Mouse (Mus musculus) megakaryocyte, embryonic 14.5 days (primary cell): ENCODE results near the gene Mindy2. TPM values are rescaled to one million over a fixed set of nuclear protein-coding genes. Genes with fewer than 3 reads are reported as not detected.

Experiments used
- H3K27me3 ChIP-seq: replicated peaks from 2 replicates; pipeline ENCODE3; 2012; ENCODE audit warnings: inconsistent platforms
- H3K36me3 ChIP-seq: replicated peaks from 2 replicates; pipeline ENCODE3; 2012; ENCODE audit warnings: low read length, inconsistent platforms, mixed read lengths
- H3K4me1 ChIP-seq: 2 replicates; pipeline ENCODE4 v1.6.1; 2012; ENCODE audit warnings: inconsistent platforms
- H3K4me3 ChIP-seq: replicated peaks from 2 replicates; pipeline ENCODE3; 2012; ENCODE audit warnings: moderate library complexity, mild to moderate bottlenecking, inconsistent platforms
- H3K9me3 ChIP-seq: 2 replicates; pipeline ENCODE4 v1.6.1; 2012; ENCODE audit warnings: inconsistent platforms
- FLI1 ChIP-seq: IDR thresholded peaks from 2 replicates; pipeline ENCODE4 v1.6.1; 2012; ENCODE audit warnings: low read length, inconsistent platforms, mixed read lengths
- GATA1 ChIP-seq: IDR thresholded peaks from 3 replicates; pipeline ENCODE4 v1.6.1; 2012; ENCODE audit warnings: mixed read lengths, low read length, inconsistent platforms, borderline replicate concordance
- polyA plus RNA-seq: library from polyadenylated mRNA; stranded (reverse); fragments of >175 nt; gene quantifications from 2 replicates; pipeline ENCODE4 v1.2.3, GENCODE M21; 2012; ENCODE audit warnings: low replicate concordance; ENCODE audit not compliant: insufficient read depth

Mindy2 gene
- polyA plus RNA-seq: 7.9 and 16.7 TPM in 2 replicates

DNA sequence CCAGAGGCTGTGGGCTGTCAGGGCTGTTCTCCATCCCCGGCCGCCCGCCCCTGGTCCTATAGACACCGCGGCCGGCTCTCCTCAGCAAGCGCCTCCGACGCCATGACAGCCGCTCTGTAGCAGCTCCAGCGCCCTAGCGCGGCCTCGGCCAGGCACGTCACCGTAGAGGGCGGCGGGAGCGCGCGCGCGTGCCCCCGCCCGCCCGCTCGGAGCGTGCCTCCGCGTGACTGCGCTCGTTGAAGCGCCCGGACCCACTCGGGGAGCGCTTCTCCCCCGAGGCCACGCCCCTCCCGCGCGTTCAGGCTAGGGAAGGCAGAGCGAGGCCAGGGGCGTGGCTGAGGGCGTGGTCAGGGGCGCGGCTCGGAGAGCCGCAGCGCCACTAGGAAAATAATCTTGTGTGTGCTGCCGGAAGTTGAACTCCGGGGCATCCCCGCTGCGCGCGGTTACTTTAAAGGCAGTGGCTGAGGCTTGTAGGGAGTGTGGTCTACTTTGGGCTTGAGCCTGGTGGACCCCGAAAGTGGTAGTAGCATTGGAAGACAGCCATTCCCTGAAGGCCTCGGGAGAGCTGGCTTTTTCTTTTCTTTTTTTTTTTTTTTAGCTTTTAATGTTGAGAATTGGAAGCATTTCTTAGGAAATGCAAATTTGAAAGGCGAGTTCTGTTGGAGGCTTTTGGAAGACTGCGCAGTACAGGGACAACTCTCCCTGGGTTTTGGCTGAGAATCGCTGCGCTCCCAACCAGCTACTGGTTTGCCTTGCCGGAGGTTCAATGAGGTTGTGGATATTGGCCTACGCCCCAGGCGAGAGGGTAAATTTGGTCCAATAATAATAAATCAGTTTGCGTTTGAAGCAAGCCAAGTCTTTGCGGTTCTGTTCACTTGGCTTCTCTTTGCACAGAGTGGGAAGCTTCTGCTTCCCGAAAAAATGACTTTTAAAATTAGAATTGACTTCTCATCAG, at the start of gene Mindy2:
Gene Mindy2, minus strand, starts transcription at position 162 of the 955 bp plus-strand sequence.
- peaks cover 23% of the 10 kb centered on the region for H3K36me3 ChIP-seq
- H3K4me3 ChIP-seq: peak within 1 kb of the TSS; percentile 99
- no peaks in the 10 kb centered on the region for H3K9me3 ChIP-seq
- TF ChIP-seq GATA1 (no peak), FLI1 (0 out of 2 replicates have a peak, but pooled peaks have one; percentile 26)
- H3K27me3 ChIP-seq: no peaks in the 10 kb centered on the region
- peaks cover 36% of the 10 kb centered on the region for H3K4me1 ChIP-seq

DNA sequence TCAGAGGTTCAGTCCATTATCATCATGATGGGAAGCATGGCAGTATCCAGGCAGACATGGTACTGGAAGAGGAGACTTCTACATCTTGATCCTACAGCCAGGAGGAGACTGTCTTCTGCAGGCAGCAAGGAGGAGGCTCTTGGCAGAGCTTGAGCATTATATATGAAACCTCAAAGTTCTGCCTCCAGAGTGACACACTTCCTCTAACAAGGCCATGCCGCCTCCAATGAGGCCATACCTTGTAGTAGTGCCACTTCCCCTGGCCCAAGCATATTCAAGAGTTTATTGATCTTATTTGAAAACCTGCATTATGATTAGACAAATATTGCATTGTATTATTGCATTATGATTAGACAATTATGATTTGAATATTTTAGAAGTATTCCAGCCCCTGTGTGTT, 49.5 kb upstream of the Mindy2 start:
- no peaks in the 10 kb centered on the region for H3K9me3 ChIP-seq
- H3K27me3 ChIP-seq: no peaks in the 10 kb centered on the region
- H3K4me1 ChIP-seq: peaks cover 41% of the 10 kb centered on the region
- peaks cover 85% of the 10 kb centered on the region for H3K36me3 ChIP-seq
- no peak for TF ChIP-seq FLI1
- TF ChIP-seq GATA1: no peak
- H3K4me3 ChIP-seq: no peak overlapping the region

- no peaks in the 10 kb centered on the region for H3K27me3 ChIP-seq
- no peak for TF ChIP-seq FLI1
- TF ChIP-seq GATA1: no peak
- H3K4me1 ChIP-seq: peaks cover 41% of the 10 kb centered on the region
- H3K36me3 ChIP-seq: peaks cover 65% of the 10 kb centered on the region
- H3K4me3 ChIP-seq: peak overlapping the region; percentile 50
- no peaks in the 10 kb centered on the region for H3K9me3 ChIP-seq
These were observed 46.7 kb upstream of the Mindy2 start for GRCm38 (mm10) chr9:70703597-70704203.

DNA sequence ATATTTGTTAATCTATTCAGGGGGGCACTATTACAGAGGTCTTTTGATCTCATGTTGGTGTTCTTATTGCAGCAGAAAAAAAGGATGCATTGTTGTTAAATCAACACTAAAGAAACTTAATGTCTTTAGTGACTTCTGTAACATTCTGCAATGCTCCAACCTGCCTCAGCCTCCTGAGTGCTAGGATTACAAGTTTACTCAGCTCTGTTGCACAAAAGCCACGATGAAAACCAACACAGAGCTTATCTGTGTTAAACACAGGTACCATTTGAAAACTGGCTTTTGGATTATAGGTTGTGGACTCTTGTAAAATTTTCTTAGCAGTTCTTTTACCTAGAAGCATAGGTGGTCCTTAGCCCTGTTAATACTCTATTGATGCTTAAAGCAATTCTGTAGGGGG, 41.1 kb upstream of the Mindy2 start:
- no peak overlapping the region for H3K4me3 ChIP-seq
- no peaks in the 10 kb centered on the region for H3K27me3 ChIP-seq
- peaks cover 68% of the 10 kb centered on the region for H3K4me1 ChIP-seq
- no peaks in the 10 kb centered on the region for H3K9me3 ChIP-seq
- peaks cover 32% of the 10 kb centered on the region for H3K36me3 ChIP-seq
- TF ChIP-seq GATA1: no peak
- no peak for TF ChIP-seq FLI1

DNA sequence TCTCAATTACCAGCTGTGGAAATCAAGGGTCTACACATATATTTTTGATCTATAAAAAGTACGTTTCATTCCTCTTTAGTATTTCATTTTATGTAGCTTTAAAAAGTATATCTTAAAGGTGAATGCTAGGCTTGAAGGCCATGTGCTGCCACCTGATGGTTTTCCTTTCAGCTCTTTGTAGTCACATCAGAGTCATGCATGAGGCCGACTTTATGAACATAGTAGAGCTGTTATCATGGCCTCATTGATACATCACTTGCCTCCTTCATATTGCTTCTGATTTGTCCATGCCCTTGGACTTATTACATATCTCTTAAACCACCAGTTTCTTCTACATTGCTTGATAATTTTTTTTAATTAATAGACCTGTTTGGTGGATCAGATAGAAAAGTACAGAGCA, 38.7 kb upstream of the Mindy2 start:
- Histone ChIP-seq H3K9me3 (no peaks in the 10 kb centered on the region), H3K27me3 (no peaks in the 10 kb centered on the region), H3K4me1 (peaks cover 88% of the 10 kb centered on the region), H3K4me3 (no peak overlapping the region), H3K36me3 (peaks cover 24% of the 10 kb centered on the region)
- TF ChIP-seq GATA1 (no peak), FLI1 (no peak)

DNA sequence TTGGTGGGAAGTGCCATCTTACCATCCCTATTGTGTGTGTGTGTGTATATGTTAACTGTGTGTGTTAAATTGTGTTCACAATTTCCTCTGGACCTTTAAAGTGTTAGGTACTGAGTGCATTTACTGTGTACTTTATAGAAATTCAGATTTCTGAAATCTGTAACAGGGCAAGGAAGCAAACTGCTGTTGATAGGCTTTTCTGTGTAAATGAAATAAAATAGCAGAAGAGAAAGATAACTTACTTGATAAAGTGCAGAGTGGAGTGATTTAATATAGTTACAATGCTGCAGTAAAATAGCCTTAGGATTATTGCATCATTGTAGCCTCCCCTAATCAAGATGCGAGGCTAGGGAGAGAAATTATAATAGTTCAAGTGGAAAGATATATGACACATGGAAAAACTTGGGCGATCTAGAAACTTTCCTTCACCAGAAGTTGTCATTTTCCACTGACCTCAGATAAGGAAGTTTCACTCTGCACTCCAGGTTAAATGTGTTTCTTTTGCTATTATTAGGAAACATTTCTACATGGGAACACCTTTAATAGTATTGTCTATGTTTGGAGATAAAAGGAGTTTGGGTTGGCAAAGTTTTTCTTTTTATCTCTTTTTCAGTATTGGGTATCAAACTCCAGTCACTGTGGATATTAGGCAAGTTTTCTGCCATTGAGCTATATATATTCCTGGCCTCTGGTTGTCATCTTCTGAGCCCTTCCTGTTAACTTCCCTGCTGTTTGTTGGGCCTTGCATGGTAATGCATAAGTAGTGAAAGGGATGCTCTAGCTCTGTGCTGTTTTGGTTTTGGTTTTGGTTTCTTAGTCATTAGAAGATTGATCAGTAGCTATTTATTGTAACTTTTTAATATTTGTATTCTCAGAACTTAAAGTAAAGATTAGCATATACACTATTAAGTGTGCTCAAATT, 35.1 kb upstream of the Mindy2 start:
- no peaks in the 10 kb centered on the region for H3K9me3 ChIP-seq
- TF ChIP-seq FLI1 (no peak), GATA1 (no peak)
- H3K4me1 ChIP-seq: peaks cover 94% of the 10 kb centered on the region

DNA sequence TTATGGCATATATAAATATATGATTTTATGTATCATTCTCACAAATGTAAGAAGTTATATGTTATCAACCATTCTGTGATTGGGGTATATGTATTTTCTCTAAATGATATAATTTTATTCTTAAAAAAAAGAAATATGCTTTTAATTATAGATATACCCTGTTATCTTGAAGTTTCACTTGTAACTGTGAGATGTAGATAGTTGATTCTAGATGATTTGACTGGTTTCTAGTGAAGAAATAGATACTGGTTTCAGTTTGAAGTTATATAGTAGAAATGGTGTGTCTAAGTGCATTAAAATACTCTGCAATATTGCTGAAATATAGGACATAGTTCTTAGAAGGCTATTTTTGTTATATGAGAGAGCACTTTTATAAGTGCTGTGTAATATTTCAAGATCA, 33.6 kb upstream of the Mindy2 start:
- no peak overlapping the region for H3K4me3 ChIP-seq
- peaks cover 12% of the 10 kb centered on the region for H3K36me3 ChIP-seq
- H3K9me3 ChIP-seq: no peaks in the 10 kb centered on the region
- TF ChIP-seq FLI1: no peak
- no peak for TF ChIP-seq GATA1
- peaks cover 95% of the 10 kb centered on the region for H3K4me1 ChIP-seq
- H3K27me3 ChIP-seq: no peaks in the 10 kb centered on the region

More for the DNA sequence above, 35.1 kb upstream of the Mindy2 start:
- H3K36me3 ChIP-seq: peaks cover 6% of the 10 kb centered on the region
- peak overlapping the region; percentile 73 for H3K4me3 ChIP-seq
- H3K27me3 ChIP-seq: no peaks in the 10 kb centered on the region

GRCm38 (mm10) chr9:70689926-70690325, 33.0 kb upstream of the Mindy2 start:
- no peaks in the 10 kb centered on the region for H3K9me3 ChIP-seq
- TF ChIP-seq GATA1 (no peak), FLI1 (no peak)
- H3K36me3 ChIP-seq: peaks cover 11% of the 10 kb centered on the region
- no peaks in the 10 kb centered on the region for H3K27me3 ChIP-seq
- H3K4me3 ChIP-seq: peak overlapping the region; percentile 47
- H3K4me1 ChIP-seq: peaks cover 95% of the 10 kb centered on the region

GRCm38 (mm10) chr9:70688301-70688968, 31.5 kb upstream of the Mindy2 start:
- H3K4me1 ChIP-seq: peaks cover 88% of the 10 kb centered on the region
- no peak overlapping the region for H3K4me3 ChIP-seq
- H3K27me3 ChIP-seq: no peaks in the 10 kb centered on the region
- H3K9me3 ChIP-seq: no peaks in the 10 kb centered on the region
- peaks cover 22% of the 10 kb centered on the region for H3K36me3 ChIP-seq
- TF ChIP-seq GATA1: no peak
- TF ChIP-seq FLI1: no peak
